Mouse (Mus musculus) spleen, adult 2 months (tissue): ENCODE results near the gene Kif16b.

ENCODE experiments used
- CTCF ChIP-seq: fragments of 200-500 bp; IDR thresholded peaks from 2 replicates; pipeline ENCODE4 v1.5.1; 2011; ENCODE audit warnings: mild to moderate bottlenecking, inconsistent platforms; ENCODE audit not compliant: insufficient read depth, insufficient read length, insufficient replicate concordance; ENCODE audit errors: extremely low read depth
- POLR2A ChIP-seq: fragments of 200-500 bp; IDR thresholded peaks from 2 replicates; pipeline ENCODE4 v1.6.1; 2011; ENCODE audit warnings: low read depth, low read length, inconsistent platforms

DNA sequence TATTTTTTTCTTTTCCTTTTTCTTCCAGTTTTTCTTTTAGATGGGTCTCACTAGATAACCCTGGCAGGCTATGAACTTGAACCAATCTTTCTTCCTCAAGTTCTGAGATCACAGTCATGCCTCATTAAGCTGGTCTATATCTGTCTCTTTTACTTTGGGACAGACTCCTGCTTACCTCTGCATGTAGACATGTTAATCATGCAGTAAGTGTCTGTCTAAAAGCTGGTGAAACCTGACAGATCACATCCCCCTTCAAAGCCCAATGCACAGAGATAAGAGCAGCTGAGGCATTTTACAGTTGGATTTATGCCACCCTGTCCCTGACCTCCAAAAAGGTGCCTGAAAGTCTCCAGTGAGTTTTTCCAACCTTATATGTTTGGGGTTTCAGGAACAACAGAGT, 310.4 kb downstream of the Kif16b start:
- TF ChIP-seq POLR2A (no peak), CTCF (no peak)
